In genomic region chr4:127236631-127237030, GRCm38 (mm10) we compare ENCODE assay signal across 8 mouse cellular contexts. TPM values are rescaled to one million over a fixed set of nuclear protein-coding genes. Genes with fewer than 3 reads are reported as not detected.
DNase-seq lines count a peak whose midpoint lies in the region; ATAC-seq and TF ChIP-seq lines count a peak whose summit lies in the region.

No protein-coding gene starts in this region.

- H3K4me3 ChIP-seq in spleen, adult 2 months (ENCODE audit: extremely low read depth, insufficient read depth, insufficient read length), result peak overlapping the region; percentile 58; the same call in 1 of the 2 replicates
- peak overlapping the region; percentile 61 for H3K4me3 ChIP-seq in limb, embryonic 14.5 days (replicated peaks; ENCODE audit: low read length)
- H3K4me3 ChIP-seq in stomach, postnatal 0 days (ENCODE audit: low read depth, low read length), result peak overlapping the region; percentile 43

- TF ChIP-seq CTCF in spleen, adult 2 months (IDR thresholded peaks at IDR 0.05; ENCODE audit: extremely low read depth, insufficient read depth, insufficient read length, insufficient replicate concordance), result no peak
- TF ChIP-seq CTCF in stomach, postnatal 0 days (IDR thresholded peaks at IDR 0.05; ENCODE audit: low read depth), result no peak

- H3K4me2 ChIP-seq in limb, embryonic 14.5 days (replicated peaks; ENCODE audit: low read depth, low read length, severe bottlenecking), result peak overlapping the region; percentile 99
- H3K4me2 ChIP-seq in stomach, postnatal 0 days (replicated peaks; ENCODE audit: low read depth), result peak overlapping the region; percentile 96

- peak; percentile 64; the same call in 1 of the 2 replicates for ATAC-seq in limb, embryonic 14.5 days (ENCODE audit: low FRiP score, low read depth)
- ATAC-seq in stomach, postnatal 0 days (ENCODE audit: low FRiP score, low TSS enrichment), result no peak

- TF ChIP-seq EP300 in stomach, postnatal 0 days (optimal IDR thresholded peaks at IDR 0.05), result no peak

- H3K4me1 ChIP-seq in spleen, adult 2 months (ENCODE audit: control insufficient read depth, insufficient read depth, insufficient read length), result peaks cover 5% of the 10 kb centered on the region; the same call in 1 of the 2 replicates
- H3K4me1 ChIP-seq in limb, embryonic 14.5 days (ENCODE audit: control insufficient read depth, insufficient read depth, low read length), result peaks cover 5% of the 10 kb centered on the region
- H3K4me1 ChIP-seq in stomach, postnatal 0 days (replicated peaks; ENCODE audit: control insufficient read depth, insufficient read depth), result 0 out of 2 replicates have a peak, but pooled peaks cover 2% of the 10 kb centered on the region

- no peak overlapping the region for H3K27ac ChIP-seq in spleen, adult 2 months (ENCODE audit: insufficient read depth, low read length)
- no peak overlapping the region for H3K27ac ChIP-seq in limb, embryonic 14.5 days (replicated peaks; ENCODE audit: low read depth, low read length)
- H3K27ac ChIP-seq in stomach, postnatal 0 days (replicated peaks), result no peak overlapping the region

- H3K36me3 ChIP-seq in spleen, adult 2 months (ENCODE audit: control insufficient read depth, insufficient read depth, low read length), result no peaks in the 10 kb centered on the region
- no peaks in the 10 kb centered on the region for H3K36me3 ChIP-seq in limb, embryonic 14.5 days (ENCODE audit: control insufficient read depth, insufficient read depth, low read length)
- H3K36me3 ChIP-seq in stomach, postnatal 0 days (ENCODE audit: control insufficient read depth, insufficient read depth, low read length), result no peaks in the 10 kb centered on the region

- H3K27me3 ChIP-seq in spleen, adult 2 months (ENCODE audit: control insufficient read depth, insufficient read depth, low read length), result no peaks in the 10 kb centered on the region
- no peaks in the 10 kb centered on the region for H3K27me3 ChIP-seq in limb, embryonic 14.5 days (ENCODE audit: control insufficient read depth, insufficient read depth, low read length)
- no peaks in the 10 kb centered on the region; the same call in 1 of the 2 replicates for H3K27me3 ChIP-seq in stomach, postnatal 0 days (ENCODE audit: control insufficient read depth, insufficient read depth, low read length)

- peak; percentile 29 to 44 for DNase-seq in cerebellum, postnatal 10 days
- no peak for DNase-seq in cerebellum, adult 11 months
- no peak for DNase-seq in spleen, adult 2 months (ENCODE audit: low read depth in 1 of 2, low spot score in 2 of 2)
- DNase-seq in spleen, adult 18-20 months, result no peak
- DNase-seq in limb, embryonic 14.5 days (ENCODE audit: low spot score), result no peak
- DNase-seq in stomach, postnatal 0 days (ENCODE audit: low spot score), result no peak
- no peak for DNase-seq in frontal cortex, postnatal 10 days (ENCODE audit: low spot score in 2 of 2)
- no peak for DNase-seq in urinary bladder, postnatal 4 days (ENCODE audit: low spot score in 2 of 2)

- TF ChIP-seq POLR2A in spleen, adult 2 months (IDR thresholded peaks at IDR 0.05; ENCODE audit: low read depth, low read length), result no peak
- TF ChIP-seq POLR2A in limb, embryonic 14.5 days (IDR thresholded peaks at IDR 0.05; ENCODE audit: borderline replicate concordance, extremely low read depth, insufficient read depth, insufficient read length), result no peak

- H3K9ac ChIP-seq in limb, embryonic 14.5 days (ENCODE audit: low read depth, low read length, severe bottlenecking), result peak overlapping the region; percentile 60
- peak overlapping the region; percentile 55 for H3K9ac ChIP-seq in stomach, postnatal 0 days (ENCODE audit: low read length)

- H3K9me3 ChIP-seq in limb, embryonic 14.5 days (ENCODE audit: control insufficient read depth, low read length), result no peaks in the 10 kb centered on the region
- no peaks in the 10 kb centered on the region for H3K9me3 ChIP-seq in stomach, postnatal 0 days (ENCODE audit: control insufficient read depth, low read length)

- WGBS in spleen, adult 2 months, result 12% methylated on average over 14 of the region's 14 CpGs
- WGBS in limb, embryonic 14.5 days, result under 1% methylated on average over 14 of the region's 14 CpGs
- WGBS in stomach, postnatal 0 days, result 3% methylated on average over 14 of the region's 14 CpGs

RNA-seq across cellular contexts. Expression of gene Smim12, which starts 7.0 kb away (rescaled TPM):
- polyA plus RNA-seq in spleen, adult 2 months (2012; rRNA removed), result 19.3 and 28.6 TPM in 2 replicates
- polyA plus RNA-seq in limb, embryonic 14.5 days (2012; rRNA removed), result 29.7 and 31.7 TPM in 2 replicates
- polyA plus RNA-seq in limb, embryonic 14.5 days (2014; fragmentation: Nextera tagmentation; extraction: Ambion mirVana), result 50.7 and 53.3 TPM in 2 replicates
- polyA plus RNA-seq in stomach, postnatal 0 days (2015; fragmentation: Nextera tagmentation; extraction: Ambion mirVana), result 37.7 and 41.1 TPM in 2 replicates

Comparison
In these comparisons a context has a peak if more than half of its experiments do, and no peak if none do; other contexts are left out.
1. DNase-seq: peak in cerebellum, postnatal 10 days (2 of 2); none in cerebellum, adult 11 months (single experiment), spleen, adult 2 months (0 of 2), spleen, adult 18-20 months (0 of 2), limb, embryonic 14.5 days (single experiment), stomach, postnatal 0 days (single experiment), frontal cortex, postnatal 10 days (0 of 2) and urinary bladder, postnatal 4 days (0 of 2).
2. Peak in every context shown above with its lines, with median percentiles within 50 percentile points of each other: H3K4me3 ChIP-seq.